Mouse (Mus musculus): ENCODE results near the gene Vamp2. TPM values are rescaled to one million over a fixed set of nuclear protein-coding genes. Genes with fewer than 3 reads are reported as not detected.

Gene Vamp2
- polyA plus RNA-seq, 1 experiment from 2014 or later, result 64.0 TPM

DNA sequence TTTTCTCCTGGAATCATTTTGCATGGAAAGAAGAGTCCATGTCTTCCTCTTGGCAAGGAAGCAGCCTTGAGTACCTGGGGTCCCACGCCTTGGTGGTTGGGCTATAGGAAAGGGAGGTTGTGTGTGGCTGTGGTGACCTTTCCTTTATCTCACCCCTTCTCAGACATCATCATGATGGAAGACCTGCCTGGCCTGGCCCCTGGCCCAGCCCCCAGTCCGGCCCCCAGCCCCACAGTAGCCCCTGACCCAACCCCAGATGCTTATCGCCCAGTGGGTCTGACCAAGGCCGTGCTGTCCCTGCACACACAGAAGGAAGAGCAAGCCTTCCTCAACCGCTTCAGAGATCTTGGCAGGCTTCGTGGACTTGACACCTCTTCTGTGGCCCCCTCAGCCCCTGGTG, 16.9 kb downstream of the Vamp2 start:
- WGBS, result 71% methylated on average over 6 of the region's 6 CpGs
- Histone ChIP-seq H3K36me3 (ENCODE audit: insufficient read depth) (peaks cover 94% of the 10 kb centered on the region), H3K27ac (ENCODE audit: low read depth) (no peak overlapping the region), H3K4me1 (ENCODE audit: insufficient read depth) (0 out of 2 replicates have a peak, but pooled peaks cover 3% of the 10 kb centered on the region), H3K4me2 (no peak overlapping the region), H3K9me3 (ENCODE audit: low read depth, low read length) (no peaks in the 10 kb centered on the region), H3K27me3 (ENCODE audit: insufficient read depth, low read length) (no peaks in the 10 kb centered on the region), H3K4me3 (ENCODE audit: low read depth, low read length) (no peak overlapping the region), H3K9ac (no peak overlapping the region)
- TF ChIP-seq CTCF (IDR thresholded peaks at IDR 0.05; ENCODE audit: low read depth), result no peak
- no peak for ATAC-seq (ENCODE audit: insufficient read depth)
- no peak for DNase-seq

DNA sequence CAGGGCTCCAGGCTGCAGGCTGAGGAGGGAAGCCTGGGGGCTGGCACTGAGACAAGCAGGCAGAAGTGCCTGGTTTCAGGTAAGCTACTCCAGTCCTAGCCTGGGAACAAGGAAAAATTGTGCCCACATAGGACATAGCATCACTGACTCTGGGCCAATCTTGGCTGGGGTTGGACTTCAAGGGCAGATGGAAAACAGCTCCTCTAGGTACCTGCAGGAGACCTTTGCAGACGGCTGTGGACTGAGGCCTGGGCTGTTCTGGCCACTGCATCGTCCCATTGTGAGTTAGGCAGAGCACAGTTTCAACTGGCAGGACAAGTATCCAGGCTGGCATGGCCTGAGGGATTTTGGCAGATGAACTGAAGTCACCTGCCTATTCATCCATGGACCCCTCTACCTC, 17.5 kb downstream of the Vamp2 start:
- H3K4me2 ChIP-seq, result no peak overlapping the region
- H3K27me3 ChIP-seq (ENCODE audit: insufficient read depth, low read length), result no peaks in the 10 kb centered on the region
- no peaks in the 10 kb centered on the region for H3K4me1 ChIP-seq (ENCODE audit: insufficient read depth)
- TF ChIP-seq CTCF (IDR thresholded peaks at IDR 0.05; ENCODE audit: low read depth), result no peak
- peaks cover 89% of the 10 kb centered on the region for H3K36me3 ChIP-seq (ENCODE audit: insufficient read depth)
- DNase-seq, result no peak
- no peak overlapping the region for H3K9ac ChIP-seq
- no peak overlapping the region for H3K27ac ChIP-seq (ENCODE audit: low read depth)
- H3K4me3 ChIP-seq (ENCODE audit: low read depth, low read length), result no peak overlapping the region
- ATAC-seq (ENCODE audit: insufficient read depth), result no peak
- 87% methylated on average over 2 of the region's 2 CpGs for WGBS
- no peaks in the 10 kb centered on the region for H3K9me3 ChIP-seq (ENCODE audit: low read depth, low read length)

DNA sequence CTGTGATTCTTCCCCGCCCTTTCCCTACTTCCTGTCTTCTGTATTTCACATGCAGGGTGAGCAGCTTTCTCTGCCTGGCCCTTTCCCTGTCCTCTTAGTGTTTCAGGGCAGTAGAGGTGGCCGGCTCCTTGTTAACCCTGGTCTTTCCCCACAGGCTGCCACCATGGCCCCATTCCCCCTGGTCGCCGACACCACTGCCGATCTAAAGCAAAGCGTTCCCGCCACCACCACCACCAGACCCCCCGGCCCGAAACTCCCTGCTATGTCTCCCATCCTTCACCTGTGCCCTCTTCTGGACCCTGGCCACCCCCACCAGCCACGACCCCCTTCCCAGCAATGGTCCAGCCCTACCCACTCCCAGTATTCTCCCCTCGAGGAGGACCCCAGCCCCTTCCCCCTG, 18.0 kb downstream of the Vamp2 start:
- H3K4me3 ChIP-seq (ENCODE audit: low read depth, low read length), result no peak overlapping the region
- 88% methylated on average over 11 of the region's 11 CpGs for WGBS
- no peak overlapping the region for H3K9ac ChIP-seq
- TF ChIP-seq CTCF (IDR thresholded peaks at IDR 0.05; ENCODE audit: low read depth), result no peak
- H3K4me2 ChIP-seq, result no peak overlapping the region
- H3K9me3 ChIP-seq (ENCODE audit: low read depth, low read length), result no peaks in the 10 kb centered on the region
- H3K4me1 ChIP-seq (ENCODE audit: insufficient read depth), result no peaks in the 10 kb centered on the region
- H3K27ac ChIP-seq (ENCODE audit: low read depth), result no peak overlapping the region
- no peak for DNase-seq
- peaks cover 84% of the 10 kb centered on the region for H3K36me3 ChIP-seq (ENCODE audit: insufficient read depth)
- no peak for ATAC-seq (ENCODE audit: insufficient read depth)
- H3K27me3 ChIP-seq (ENCODE audit: insufficient read depth, low read length), result no peaks in the 10 kb centered on the region

DNA sequence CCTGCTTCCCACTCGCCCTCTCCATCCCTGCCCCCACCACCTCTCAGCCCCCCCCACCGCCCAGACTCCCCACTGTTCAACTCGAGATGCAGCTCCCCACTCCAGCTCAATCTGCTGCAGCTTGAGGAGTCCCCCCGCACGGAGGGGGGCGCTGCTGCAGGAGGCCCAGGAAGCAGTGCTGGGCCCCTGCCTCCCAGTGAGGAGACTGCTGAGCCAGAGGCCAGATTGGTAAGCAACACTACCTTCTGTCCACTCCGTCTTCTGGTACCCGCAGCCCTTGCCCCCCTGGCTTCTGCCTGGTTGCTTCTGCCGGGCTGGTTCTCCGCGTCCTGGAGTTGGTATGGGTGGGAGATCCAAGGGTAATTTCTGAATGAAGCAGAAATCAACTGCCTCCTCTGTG, 18.6 kb downstream of the Vamp2 start:
- 85% methylated on average over 11 of the region's 11 CpGs for WGBS
- H3K36me3 ChIP-seq (ENCODE audit: insufficient read depth), result peaks cover 78% of the 10 kb centered on the region
- H3K4me2 ChIP-seq, result no peak overlapping the region
- no peak overlapping the region for H3K27ac ChIP-seq (ENCODE audit: low read depth)
- H3K4me1 ChIP-seq (ENCODE audit: insufficient read depth), result no peaks in the 10 kb centered on the region; the same call in 1 of the 2 replicates
- H3K9ac ChIP-seq, result no peak overlapping the region
- TF ChIP-seq CTCF (IDR thresholded peaks at IDR 0.05; ENCODE audit: low read depth), result no peak
- DNase-seq, result no peak
- H3K9me3 ChIP-seq (ENCODE audit: low read depth, low read length), result no peaks in the 10 kb centered on the region
- no peak for ATAC-seq (ENCODE audit: insufficient read depth)
- H3K4me3 ChIP-seq (ENCODE audit: low read depth, low read length), result no peak overlapping the region
- H3K27me3 ChIP-seq (ENCODE audit: insufficient read depth, low read length), result no peaks in the 10 kb centered on the region

DNA sequence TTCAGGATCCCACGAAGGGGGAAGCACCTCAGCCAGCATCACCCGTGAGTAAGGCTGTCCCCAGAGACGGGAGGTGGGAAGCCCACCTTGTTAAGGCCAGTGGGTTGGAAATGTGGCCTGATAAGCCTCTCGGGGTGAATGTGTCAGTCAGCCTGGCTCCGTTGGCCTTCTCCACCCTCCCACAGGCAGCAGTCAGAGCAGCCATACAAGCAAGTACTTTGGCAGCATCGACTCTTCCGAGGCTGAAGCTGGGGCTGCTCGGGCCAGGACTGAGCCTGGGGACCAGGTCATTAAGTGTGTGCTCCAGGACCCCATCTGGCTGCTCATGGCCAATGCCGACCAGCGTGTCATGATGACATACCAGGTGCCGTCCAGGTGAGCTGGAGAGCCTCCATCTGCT, 19.4 kb downstream of the Vamp2 start:
- DNase-seq (no peak), ATAC-seq (ENCODE audit: insufficient read depth) (no peak)
- Histone ChIP-seq H3K4me1 (ENCODE audit: insufficient read depth) (no peaks in the 10 kb centered on the region; the same call in 1 of the 2 replicates), H3K4me3 (ENCODE audit: low read depth, low read length) (no peak overlapping the region), H3K4me2 (no peak overlapping the region), H3K27me3 (ENCODE audit: insufficient read depth, low read length) (no peaks in the 10 kb centered on the region), H3K9me3 (ENCODE audit: low read depth, low read length) (no peaks in the 10 kb centered on the region), H3K27ac (ENCODE audit: low read depth) (no peak overlapping the region), H3K9ac (no peak overlapping the region), H3K36me3 (ENCODE audit: insufficient read depth) (peaks cover 70% of the 10 kb centered on the region)
- no peak for TF ChIP-seq CTCF (IDR thresholded peaks at IDR 0.05; ENCODE audit: low read depth)
- WGBS, result 88% methylated on average over 11 of the region's 11 CpGs

DNA sequence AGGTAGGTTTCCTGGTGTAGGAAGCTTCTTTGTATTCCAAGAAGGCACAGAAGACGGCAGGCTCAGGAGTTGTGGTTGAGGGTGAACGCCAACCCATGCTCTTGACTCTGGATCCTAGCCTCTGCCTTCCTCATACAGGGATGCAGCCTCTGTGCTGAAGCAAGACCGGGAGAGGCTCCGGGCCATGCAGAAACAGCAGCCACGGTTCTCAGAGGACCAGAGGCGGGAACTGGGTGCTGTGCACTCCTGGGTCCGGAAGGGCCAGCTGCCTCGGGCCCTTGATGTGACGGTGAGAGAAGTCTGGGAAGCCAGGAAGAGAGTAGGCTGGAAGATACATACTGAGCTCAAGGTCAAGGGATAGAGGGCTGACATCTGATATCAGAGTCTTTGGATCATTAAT, 19.9 kb downstream of the Vamp2 start:
- 88% methylated on average over 9 of the region's 9 CpGs for WGBS
- no peak overlapping the region for H3K27ac ChIP-seq (ENCODE audit: low read depth)
- no peak for ATAC-seq (ENCODE audit: insufficient read depth)

DNA sequence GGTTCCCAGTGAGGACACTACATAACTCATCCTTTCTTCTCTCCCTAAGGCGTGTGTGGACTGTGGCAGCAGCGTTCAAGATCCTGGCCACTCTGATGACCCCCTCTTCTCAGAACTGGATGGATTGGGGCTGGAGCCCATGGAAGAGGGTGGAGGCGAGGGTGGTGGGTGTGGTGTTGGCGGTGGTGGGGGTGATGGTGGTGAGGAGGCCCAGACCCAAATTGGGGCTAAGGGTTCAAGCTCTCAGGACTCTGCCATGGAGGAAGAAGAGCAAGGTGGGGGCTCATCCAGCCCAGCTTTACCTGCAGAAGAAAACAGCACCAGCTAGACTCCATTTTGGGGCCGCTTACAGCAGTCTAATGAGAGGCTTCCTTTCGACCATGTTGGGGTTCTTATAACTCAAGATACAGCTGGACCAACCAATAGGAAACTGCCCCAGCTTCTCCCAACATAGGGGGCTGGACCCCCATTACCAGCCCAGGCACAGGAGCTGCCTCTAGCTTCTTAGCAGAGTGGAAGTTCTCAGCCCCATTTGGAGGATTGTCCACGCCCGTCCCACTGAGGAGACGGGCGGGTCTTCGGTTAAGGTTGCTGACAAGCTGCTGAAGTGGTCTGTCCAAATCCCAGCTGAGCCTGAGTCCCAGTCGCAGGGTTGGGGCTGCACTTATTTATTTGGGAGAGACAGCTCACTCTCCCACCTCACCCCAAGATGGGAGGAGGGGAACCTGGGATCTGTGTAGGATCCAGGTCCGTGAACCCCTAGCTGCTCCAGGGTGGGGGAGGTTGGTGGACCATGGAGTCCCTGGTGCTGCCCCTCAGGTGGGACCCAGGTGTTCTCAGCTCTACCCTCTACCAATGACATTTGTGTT, 21.0 kb downstream of the Vamp2 start:
- Histone ChIP-seq H3K4me3 (ENCODE audit: low read depth, low read length) (no peak overlapping the region), H3K36me3 (ENCODE audit: insufficient read depth) (peaks cover 54% of the 10 kb centered on the region), H3K4me2 (peak overlapping the region; percentile 62), H3K9ac (no peak overlapping the region), H3K27ac (ENCODE audit: low read depth) (no peak overlapping the region), H3K27me3 (ENCODE audit: insufficient read depth, low read length) (no peaks in the 10 kb centered on the region), H3K4me1 (ENCODE audit: insufficient read depth) (no peaks in the 10 kb centered on the region; the same call in 1 of the 2 replicates), H3K9me3 (ENCODE audit: low read depth, low read length) (no peaks in the 10 kb centered on the region)
- no peak for TF ChIP-seq CTCF (IDR thresholded peaks at IDR 0.05; ENCODE audit: low read depth)
- WGBS, result 79% methylated on average over 13 of the region's 13 CpGs
- ATAC-seq (ENCODE audit: insufficient read depth) (no peak), DNase-seq (no peak)

More for the DNA sequence above, 19.9 kb downstream of the Vamp2 start:
- Histone ChIP-seq H3K4me1 (ENCODE audit: insufficient read depth) (no peaks in the 10 kb centered on the region; the same call in 1 of the 2 replicates), H3K9ac (no peak overlapping the region), H3K4me2 (no peak overlapping the region), H3K36me3 (ENCODE audit: insufficient read depth) (peaks cover 64% of the 10 kb centered on the region), H3K27me3 (ENCODE audit: insufficient read depth, low read length) (no peaks in the 10 kb centered on the region), H3K4me3 (ENCODE audit: low read depth, low read length) (no peak overlapping the region), H3K9me3 (ENCODE audit: low read depth, low read length) (no peaks in the 10 kb centered on the region)
- DNase-seq, result no peak
- no peak for TF ChIP-seq CTCF (IDR thresholded peaks at IDR 0.05; ENCODE audit: low read depth)
